Mouse (Mus musculus) MEL (cell line): ENCODE results near the gene Gabrr2.

ENCODE experiments used
- CTCF ChIP-seq, 3 experiments: IDR thresholded peaks in 2 of 3; conservative IDR thresholded peaks in 1 of 3; 2 replicates each; pipeline ENCODE4 v1.5.1; 2011 to 2012; ENCODE audit warnings: low read length in 3 of 3, low read depth in 2 of 3, mild to moderate bottlenecking in 2 of 3, improper control_type of control experiment in 1 of 3, inconsistent platforms in 1 of 3, mixed read lengths in 1 of 3, moderate library complexity in 1 of 3; ENCODE audit not compliant: control insufficient read depth in 1 of 3, insufficient read depth in 1 of 3, poor library complexity in 1 of 3, severe bottlenecking in 1 of 3
- ELF1 ChIP-seq: IDR thresholded peaks from 2 replicates; pipeline ENCODE4 v1.6.1; 2014; ENCODE audit warnings: low read depth, mild to moderate bottlenecking, inconsistent platforms, low read length, improper control_type of control experiment, moderate library complexity
- EP300 ChIP-seq, 2 experiments: IDR thresholded peaks; 2 replicates each; pipeline ENCODE4 v1.6.1; 2011; ENCODE audit warnings: improper control_type of control experiment in 2 of 2, low read length in 2 of 2, low read depth in 1 of 2, mild to moderate bottlenecking in 1 of 2
- GATA1 ChIP-seq: IDR thresholded peaks from 2 replicates; pipeline ENCODE4 v1.6.1; 2011; ENCODE audit warnings: low read depth, low read length, improper control_type of control experiment
- MAZ ChIP-seq: IDR thresholded peaks from 2 replicates; pipeline ENCODE4 v1.6.1; 2012; ENCODE audit warnings: low read depth, mild to moderate bottlenecking, inconsistent platforms, low read length, improper control_type of control experiment
- MYB ChIP-seq: IDR thresholded peaks from 2 replicates; pipeline ENCODE4 v1.6.1; 2011; ENCODE audit warnings: mild to moderate bottlenecking, low read depth, low read length, improper control_type of control experiment
- POLR2A ChIP-seq, 2 experiments: IDR thresholded peaks; 2 replicates each; pipeline ENCODE4 v1.6.1; 2011 to 2012; ENCODE audit warnings: low read length in 2 of 2, mild to moderate bottlenecking in 2 of 2, control low read depth in 1 of 2, improper control_type of control experiment in 1 of 2, low read depth in 1 of 2, moderate library complexity in 1 of 2; ENCODE audit not compliant: control insufficient read depth in 1 of 2, insufficient read depth in 1 of 2, poor library complexity in 1 of 2
- SMC3 ChIP-seq: IDR thresholded peaks from 2 replicates; pipeline ENCODE4 v1.6.1; 2011; ENCODE audit warnings: low read depth, low read length, improper control_type of control experiment

DNA sequence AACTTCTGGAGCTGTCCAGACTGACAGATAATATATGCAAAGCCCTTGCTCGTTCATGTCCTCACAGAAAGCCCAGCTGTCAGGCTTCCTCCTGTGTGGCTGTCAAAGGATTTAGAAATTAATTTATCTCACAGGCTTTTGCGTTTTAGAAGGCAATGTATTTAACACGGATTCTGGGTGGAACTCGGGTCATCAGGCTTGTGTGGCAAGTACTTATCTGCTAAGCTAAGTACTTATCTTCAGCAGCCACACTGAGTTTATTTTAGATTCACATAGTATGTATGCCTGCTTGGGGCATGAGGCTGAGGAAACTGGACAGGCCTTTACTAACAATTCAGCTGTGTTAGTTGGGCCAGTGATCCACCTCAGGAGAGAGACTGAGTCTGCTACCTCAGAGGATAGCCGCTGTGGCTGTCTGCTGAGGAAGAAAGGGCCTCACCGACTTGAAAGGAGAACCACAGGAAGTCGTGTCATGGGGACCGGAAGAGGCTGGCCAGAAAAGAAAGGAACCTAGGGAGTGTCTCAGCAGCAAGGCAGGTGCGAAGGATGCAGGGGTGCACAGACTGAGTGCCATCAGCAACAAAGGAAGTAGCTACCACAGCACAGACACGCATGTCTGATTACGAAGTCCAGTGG is 9.8 kb downstream of the Gabrr2 start:
- no peak for TF ChIP-seq MAZ
- 0 out of 4 replicates have a peak, but pooled peaks of 1 of the 2 experiments have one; percentile 9 for TF ChIP-seq EP300 (IDR thresholded peaks at IDR 0.05; ENCODE audit: low read depth in 1 of 2, low read length in 2 of 2)
- no peak for TF ChIP-seq MYB
- no peak for TF ChIP-seq CTCF (IDR thresholded peaks at IDR 0.05 in 2 of 3, conservative IDR thresholded peaks at IDR 0.05 in 1 of 3; ENCODE audit: control insufficient read depth in 1 of 3, insufficient read depth in 1 of 3, low read depth in 2 of 3, low read length in 3 of 3, poor library complexity in 1 of 3, severe bottlenecking in 1 of 3)
- 0 out of 2 replicates have a peak, but pooled peaks have one; percentile 28 for TF ChIP-seq GATA1
- peak in 1 of 2 experiments; percentile 58; a peak in 1 of 4 replicates for TF ChIP-seq POLR2A (IDR thresholded peaks at IDR 0.05; ENCODE audit: control insufficient read depth in 1 of 2, insufficient read depth in 1 of 2, low read depth in 1 of 2, low read length in 2 of 2, poor library complexity in 1 of 2)
- no peak for TF ChIP-seq ELF1
- TF ChIP-seq SMC3 = no peak
